Mouse (Mus musculus): Measurements from ENCODE around the gene Rangrf.

- TF ChIP-seq POLR2A (IDR thresholded peaks at IDR 0.05; ENCODE audit: insufficient read depth, low read length) (no peak), EP300 (IDR thresholded peaks at IDR 0.05; ENCODE audit: insufficient read depth, low read depth, low read length) (no peak)
These were observed 34.5 kb downstream of the Rangrf start for GRCm38 (mm10) chr11:68940516-68940915.

Measured in ES-Bruce4 (cell line).